Mouse (Mus musculus): ENCODE data around the gene Tff2. TPM values are rescaled to one million over a fixed set of nuclear protein-coding genes. Genes with fewer than 3 reads are reported as not detected.

Gene Tff2
- polyA plus RNA-seq (2012; ENCODE audit: low replicate concordance): not detected in 2 replicates

GRCm38 (mm10) chr17:31144040-31145037, at the start of gene Tff2:
TSS of gene Tff2 (minus strand) at chr17:31144282.

GRCm38 (mm10) chr17:31165127-31165526, 21.0 kb upstream of the Tff2 start, which contains the start of gene Tff1:
TSS of gene Tff1 (minus strand) at chr17:31165277.

GRCm38 (mm10) chr17:31129452-31129851, 14.6 kb downstream of the Tff2 start, which contains the start of gene Tff3:
TSS of gene Tff3 (minus strand) at chr17:31129646.

Other genes with a start within 250 kb of the Tff2 start
- gene Glp1r, start 242.5 kb downstream of the Tff2 start, polyA plus RNA-seq (2012; ENCODE audit: low replicate concordance): 0.11 TPM in 1 of 2 replicates, not detected in the other
- gene Umodl1, start 189.6 kb downstream of the Tff2 start, polyA plus RNA-seq (2012; ENCODE audit: low replicate concordance): not detected in 2 replicates
- 33.3 and 39.5 TPM in 2 replicates for gene Abcg1, start 86.6 kb downstream of the Tff2 start, polyA plus RNA-seq (2012; ENCODE audit: low replicate concordance)
- 0.39 TPM in 1 of 2 replicates, not detected in the other for gene Tff3, start 14.6 kb downstream of the Tff2 start, polyA plus RNA-seq (2012; ENCODE audit: low replicate concordance)
- not detected in 2 replicates for gene Tff1, start 21.0 kb upstream of the Tff2 start, polyA plus RNA-seq (2012; ENCODE audit: low replicate concordance)
- gene Tmprss3, start 54.7 kb upstream of the Tff2 start, polyA plus RNA-seq (2012; ENCODE audit: low replicate concordance): 0.07 and 0.10 TPM in 2 replicates
- 21.7 and 25.0 TPM in 2 replicates for gene Ubash3a, start 63.6 kb upstream of the Tff2 start, polyA plus RNA-seq (2012; ENCODE audit: low replicate concordance)
- gene Rsph1, start 133.1 kb upstream of the Tff2 start, polyA plus RNA-seq (2012; ENCODE audit: low replicate concordance): 1.0 and 2.1 TPM in 2 replicates
- gene Slc37a1, start 142.5 kb upstream of the Tff2 start, polyA plus RNA-seq (2012; ENCODE audit: low replicate concordance): 13.0 TPM in 2 replicates
- gene Pde9a, start 241.9 kb upstream of the Tff2 start, polyA plus RNA-seq (2012; ENCODE audit: low replicate concordance): 0.33 TPM in 1 of 2 replicates, not detected in the other